Mouse (Mus musculus) cerebellum, postnatal 4 days (tissue): ENCODE results near the gene Slc8a1.

ENCODE experiments used
- DNase-seq, 2 experiments: peaks; one replicate each; pipeline ENCODE4 v3.0.0; 2022; ENCODE audit warnings: low spot score in 2 of 2, mixed read lengths in 1 of 2

The Slc8a1 gene

GRCm38 (mm10) chr17:81427245-81427644 lies 310.9 kb downstream of the Slc8a1 start:
- no peak for DNase-seq

GRCm38 (mm10) chr17:81424256-81424912 lies 313.8 kb downstream of the Slc8a1 start:
- DNase-seq, result no peak

GRCm38 (mm10) chr17:81419802-81420459 lies 318.2 kb downstream of the Slc8a1 start:
- DNase-seq, result no peak

GRCm38 (mm10) chr17:81416361-81417114 lies 321.6 kb downstream of the Slc8a1 start:
- no peak for DNase-seq

- no peak for DNase-seq
Observed at GRCm38 (mm10) chr17:81412736-81413135, 325.4 kb downstream of the Slc8a1 start.

- no peak for DNase-seq
Observed at GRCm38 (mm10) chr17:81404225-81404624, 334.0 kb downstream of the Slc8a1 start.

GRCm38 (mm10) chr17:81403121-81403520 lies 335.1 kb downstream of the Slc8a1 start:
- no peak for DNase-seq

GRCm38 (mm10) chr17:81402636-81403035 lies 335.5 kb downstream of the Slc8a1 start:
- no peak for DNase-seq

- no peak for DNase-seq
Observed at GRCm38 (mm10) chr17:81400377-81400776, 337.8 kb downstream of the Slc8a1 start.

- no peak for DNase-seq
Observed at GRCm38 (mm10) chr17:81397434-81397833, 340.7 kb downstream of the Slc8a1 start.

- DNase-seq, result no peak
Observed at GRCm38 (mm10) chr17:81394124-81394523, 344.1 kb downstream of the Slc8a1 start.

GRCm38 (mm10) chr17:81393040-81393439 lies 345.1 kb downstream of the Slc8a1 start:
- no peak for DNase-seq

- DNase-seq, result no peak
Observed at GRCm38 (mm10) chr17:81391478-81391877, 346.7 kb downstream of the Slc8a1 start.

- DNase-seq, result peak in 1 of 2 experiments; percentile 21
Observed at GRCm38 (mm10) chr17:81390790-81391189, 347.4 kb downstream of the Slc8a1 start.

GRCm38 (mm10) chr17:81386118-81386517 lies 352.1 kb downstream of the Slc8a1 start:
- DNase-seq, result no peak

GRCm38 (mm10) chr17:81385476-81385875 lies 352.7 kb downstream of the Slc8a1 start:
- DNase-seq, result no peak

GRCm38 (mm10) chr17:81383461-81383860 lies 354.7 kb downstream of the Slc8a1 start:
- DNase-seq, result no peak

- no peak for DNase-seq
Observed at GRCm38 (mm10) chr17:81378436-81378835, 359.7 kb downstream of the Slc8a1 start.

GRCm38 (mm10) chr17:81377757-81378299 lies 360.3 kb downstream of the Slc8a1 start:
- DNase-seq, result no peak

GRCm38 (mm10) chr17:81377195-81377594 lies 361.0 kb downstream of the Slc8a1 start:
- no peak for DNase-seq

- DNase-seq, result no peak
Observed at GRCm38 (mm10) chr17:81375901-81376300, 362.3 kb downstream of the Slc8a1 start.

- DNase-seq, result no peak
Observed at GRCm38 (mm10) chr17:81369036-81369435, 369.1 kb downstream of the Slc8a1 start.
